ENCODE assay signal across 19 mouse cellular contexts in genomic region chr5:114024390-114024789, GRCm38 (mm10). TPM values are rescaled to one million over a fixed set of nuclear protein-coding genes. Genes with fewer than 3 reads are reported as not detected.
A peak's percentile ranks its signal among the peaks of the same experiment; 100 is the strongest.
DNase-seq lines count a peak whose midpoint lies in the region; ATAC-seq lines count a peak whose summit lies in the region.
"Had no signal": no experiment of that assay in that cellular context is flagged by ENCODE, and none has a peak within 500 bp of the region (broad histone marks: within the 10 kb centered on the region; RNA-seq: fewer than 3 reads in every experiment).

No protein-coding gene starts in this region.

- no peak overlapping the region for H3K4me3 ChIP-seq in midbrain, embryonic 16.5 days (ENCODE audit: low read depth, low read length)
- no peak overlapping the region for H3K4me3 ChIP-seq in midbrain, embryonic 14.5 days (replicated peaks; ENCODE audit: low read depth, low read length)
- H3K4me3 ChIP-seq in forebrain, embryonic 12.5 days (replicated peaks), result no peak overlapping the region
- no peak overlapping the region for H3K4me3 ChIP-seq in hindbrain, embryonic 13.5 days
- no peak overlapping the region for H3K4me3 ChIP-seq in neural tube, embryonic 15.5 days (replicated peaks)
- no peak overlapping the region for H3K4me3 ChIP-seq in heart, embryonic 11.5 days (ENCODE audit: low read depth, low read length)
- H3K4me3 ChIP-seq: limb, embryonic 13.5 days; liver, embryonic 15.5 days had no signal

- peak; percentile 15; the same call in 1 of the 2 replicates for ATAC-seq in midbrain, embryonic 16.5 days
- no peak for ATAC-seq in midbrain, embryonic 14.5 days (ENCODE audit: low FRiP score, low TSS enrichment)
- ATAC-seq in forebrain, embryonic 12.5 days (ENCODE audit: low FRiP score), result peak; percentile 17; the same call in 1 of the 2 replicates
- ATAC-seq in hindbrain, embryonic 13.5 days (ENCODE audit: low FRiP score), result no peak
- peak; percentile 14; the same call in 1 of the 2 replicates for ATAC-seq in neural tube, embryonic 15.5 days (ENCODE audit: low FRiP score)
- ATAC-seq in heart, embryonic 11.5 days (replicated peaks; ENCODE audit: insufficient number of reproducible peaks, low FRiP score, low TSS enrichment), result no peak

- no peak overlapping the region for H3K9ac ChIP-seq in midbrain, embryonic 16.5 days (ENCODE audit: low read depth, low read length)
- H3K9ac ChIP-seq in midbrain, embryonic 14.5 days (replicated peaks; ENCODE audit: low read length), result no peak overlapping the region
- H3K9ac ChIP-seq in forebrain, embryonic 12.5 days, result no peak overlapping the region
- H3K9ac ChIP-seq in hindbrain, embryonic 13.5 days, result no peak overlapping the region
- H3K9ac ChIP-seq in neural tube, embryonic 15.5 days (replicated peaks), result no peak overlapping the region
- no peak overlapping the region for H3K9ac ChIP-seq in heart, embryonic 11.5 days (ENCODE audit: low read depth, low read length)
- H3K9ac ChIP-seq: limb, embryonic 13.5 days; liver, embryonic 15.5 days had no signal

- WGBS in midbrain, embryonic 16.5 days, result 61% methylated on average over 6 of the region's 6 CpGs
- 60% methylated on average over 6 of the region's 6 CpGs for WGBS in midbrain, embryonic 14.5 days
- WGBS in forebrain, embryonic 12.5 days, result 62% methylated on average over 6 of the region's 6 CpGs
- 71% methylated on average over 6 of the region's 6 CpGs for WGBS in hindbrain, embryonic 13.5 days
- WGBS in neural tube, embryonic 15.5 days, result 64% methylated on average over 6 of the region's 6 CpGs
- WGBS in heart, embryonic 11.5 days (ENCODE audit: insufficient replicate concordance), result 51% methylated on average over 6 of the region's 6 CpGs

- peaks cover 6% of the 10 kb centered on the region for H3K4me1 ChIP-seq in midbrain, embryonic 16.5 days (ENCODE audit: control insufficient read depth, insufficient read depth, low read length)
- peaks cover 4% of the 10 kb centered on the region; the same call in 1 of the 2 replicates for H3K4me1 ChIP-seq in midbrain, embryonic 14.5 days (ENCODE audit: control insufficient read depth, insufficient read depth, low read length)
- H3K4me1 ChIP-seq in forebrain, embryonic 12.5 days, result 0 out of 2 replicates have a peak, but pooled peaks cover 4% of the 10 kb centered on the region
- peaks cover 9% of the 10 kb centered on the region for H3K4me1 ChIP-seq in hindbrain, embryonic 13.5 days (replicated peaks)
- H3K4me1 ChIP-seq in neural tube, embryonic 15.5 days, result peaks cover 11% of the 10 kb centered on the region
- H3K4me1 ChIP-seq in heart, embryonic 11.5 days (ENCODE audit: control insufficient read depth, insufficient read depth, low read length), result no peaks in the 10 kb centered on the region
- H3K4me1 ChIP-seq: limb, embryonic 13.5 days had no signal

- no peak for DNase-seq in midbrain, embryonic 14.5 days
- DNase-seq in cerebellum, adult 9-10 months, result no peak
- DNase-seq: adrenal gland, adult 2 months; cerebellum, adult 11 months; cerebellum, postnatal 25 days; heart, postnatal 4 days; kidney, adult 11 months; layer of hippocampus, adult 9-11 months; lung, postnatal 10 days; right cerebral cortex, postnatal 14 days; thymus, postnatal 14 days had no signal

- H3K27me3 ChIP-seq in midbrain, embryonic 16.5 days (ENCODE audit: control insufficient read depth, insufficient read depth, low read depth, low read length), result no peaks in the 10 kb centered on the region
- no peaks in the 10 kb centered on the region for H3K27me3 ChIP-seq in midbrain, embryonic 14.5 days (ENCODE audit: control insufficient read depth, insufficient read depth, low read length)
- H3K27me3 ChIP-seq in forebrain, embryonic 12.5 days, result no peaks in the 10 kb centered on the region
- H3K27me3 ChIP-seq in hindbrain, embryonic 13.5 days, result no peaks in the 10 kb centered on the region
- H3K27me3 ChIP-seq in neural tube, embryonic 15.5 days (replicated peaks), result no peaks in the 10 kb centered on the region
- H3K27me3 ChIP-seq in heart, embryonic 11.5 days (ENCODE audit: control insufficient read depth, insufficient read depth, low read length), result peaks cover 4% of the 10 kb centered on the region; the same call in 1 of the 2 replicates

- H3K36me3 ChIP-seq in midbrain, embryonic 16.5 days (ENCODE audit: control insufficient read depth, insufficient read depth, low read length), result peaks cover 3% of the 10 kb centered on the region; the same call in 1 of the 2 replicates
- H3K36me3 ChIP-seq in midbrain, embryonic 14.5 days (ENCODE audit: control insufficient read depth, insufficient read depth, low read length), result peaks cover 12% of the 10 kb centered on the region
- 0 out of 2 replicates have a peak, but pooled peaks cover 3% of the 10 kb centered on the region for H3K36me3 ChIP-seq in forebrain, embryonic 12.5 days (replicated peaks)
- H3K36me3 ChIP-seq in hindbrain, embryonic 13.5 days, result peaks cover 23% of the 10 kb centered on the region
- H3K36me3 ChIP-seq in neural tube, embryonic 15.5 days, result peaks cover 9% of the 10 kb centered on the region
- H3K36me3 ChIP-seq in heart, embryonic 11.5 days (ENCODE audit: control insufficient read depth, insufficient read depth, low read length), result no peaks in the 10 kb centered on the region
- H3K36me3 ChIP-seq: limb, embryonic 13.5 days; liver, embryonic 15.5 days had no signal

- H3K9me3 ChIP-seq in midbrain, embryonic 16.5 days (replicated peaks; ENCODE audit: control insufficient read depth, low read length, poor library complexity, severe bottlenecking), result no peaks in the 10 kb centered on the region
- H3K9me3 ChIP-seq in midbrain, embryonic 14.5 days (ENCODE audit: control insufficient read depth, low read length), result no peaks in the 10 kb centered on the region
- no peaks in the 10 kb centered on the region for H3K9me3 ChIP-seq in forebrain, embryonic 12.5 days
- H3K9me3 ChIP-seq in hindbrain, embryonic 13.5 days, result no peaks in the 10 kb centered on the region
- H3K9me3 ChIP-seq in neural tube, embryonic 15.5 days (replicated peaks), result no peaks in the 10 kb centered on the region
- H3K9me3 ChIP-seq in heart, embryonic 11.5 days (replicated peaks; ENCODE audit: control insufficient read depth, low read length), result no peaks in the 10 kb centered on the region
- H3K9me3 ChIP-seq: limb, embryonic 13.5 days; liver, embryonic 15.5 days had no signal

- no peak overlapping the region for H3K27ac ChIP-seq in midbrain, embryonic 16.5 days (ENCODE audit: low read length)
- H3K27ac ChIP-seq in midbrain, embryonic 14.5 days (replicated peaks; ENCODE audit: low read depth, low read length), result no peak overlapping the region
- no peak overlapping the region for H3K27ac ChIP-seq in forebrain, embryonic 12.5 days
- H3K27ac ChIP-seq in hindbrain, embryonic 13.5 days, result no peak overlapping the region
- no peak overlapping the region for H3K27ac ChIP-seq in neural tube, embryonic 15.5 days (replicated peaks)
- H3K27ac ChIP-seq in heart, embryonic 11.5 days (ENCODE audit: low read depth, low read length), result no peak overlapping the region
- H3K27ac ChIP-seq: limb, embryonic 13.5 days; liver, embryonic 15.5 days had no signal

- no peak overlapping the region for H3K4me2 ChIP-seq in midbrain, embryonic 16.5 days (ENCODE audit: low read length)
- no peak overlapping the region for H3K4me2 ChIP-seq in midbrain, embryonic 14.5 days (ENCODE audit: low read length)
- H3K4me2 ChIP-seq in forebrain, embryonic 12.5 days, result peak overlapping the region; percentile 17; the same call in 1 of the 2 replicates
- 0 out of 2 replicates have a peak overlapping the region, but pooled peaks have one; percentile 9 for H3K4me2 ChIP-seq in hindbrain, embryonic 13.5 days
- H3K4me2 ChIP-seq in neural tube, embryonic 15.5 days, result peak overlapping the region; percentile 37
- no peak overlapping the region for H3K4me2 ChIP-seq in heart, embryonic 11.5 days
- H3K4me2 ChIP-seq: limb, embryonic 13.5 days; liver, embryonic 15.5 days had no signal

RNA-seq across cellular contexts. Expression of gene Dao, which starts 20.9 kb away (rescaled TPM):
- polyA plus RNA-seq in midbrain, embryonic 16.5 days (2015; fragmentation: Nextera tagmentation; extraction: Ambion mirVana), result not detected in 2 replicates
- polyA plus RNA-seq in midbrain, embryonic 14.5 days (2014; fragmentation: Nextera tagmentation; extraction: Ambion mirVana), result not detected in 2 replicates
- polyA plus RNA-seq in forebrain, embryonic 12.5 days (2016; fragmentation: Nextera tagmentation; extraction: Ambion mirVana), result not detected in 2 replicates
- not detected in 2 replicates for polyA plus RNA-seq in hindbrain, embryonic 13.5 days (2015; fragmentation: Nextera tagmentation; extraction: Ambion mirVana)
- polyA plus RNA-seq in neural tube, embryonic 15.5 days (2015; fragmentation: Nextera tagmentation; extraction: Ambion mirVana), result 0.60 TPM in 1 of 2 replicates, not detected in the other
- polyA plus RNA-seq in heart, embryonic 11.5 days (2014; fragmentation: Nextera tagmentation; extraction: Ambion mirVana), result not detected in 2 replicates
- polyA plus RNA-seq: adrenal gland, adult 2 months; heart, embryonic 14.5 days; limb, embryonic 13.5 days; liver, embryonic 15.5 days had no signal

RNA-seq across cellular contexts. Expression of gene Ssh1, which starts 30.7 kb away (rescaled TPM):
- 9.4 and 13.7 TPM in 2 replicates for polyA plus RNA-seq in midbrain, embryonic 16.5 days (2015; fragmentation: Nextera tagmentation; extraction: Ambion mirVana)
- polyA plus RNA-seq in midbrain, embryonic 14.5 days (2014; fragmentation: Nextera tagmentation; extraction: Ambion mirVana), result 15.5 and 22.4 TPM in 2 replicates
- 19.0 and 19.9 TPM in 2 replicates for polyA plus RNA-seq in forebrain, embryonic 12.5 days (2016; fragmentation: Nextera tagmentation; extraction: Ambion mirVana)
- 15.0 and 18.7 TPM in 2 replicates for polyA plus RNA-seq in hindbrain, embryonic 13.5 days (2015; fragmentation: Nextera tagmentation; extraction: Ambion mirVana)
- 9.8 and 13.1 TPM in 2 replicates for polyA plus RNA-seq in neural tube, embryonic 15.5 days (2015; fragmentation: Nextera tagmentation; extraction: Ambion mirVana)
- polyA plus RNA-seq in heart, embryonic 11.5 days (2014; fragmentation: Nextera tagmentation; extraction: Ambion mirVana), result 18.2 and 35.8 TPM in 2 replicates

RNA-seq across cellular contexts. Expression of gene Usp30, which starts 40.9 kb away (rescaled TPM):
- 19.9 and 22.7 TPM in 2 replicates for polyA plus RNA-seq in midbrain, embryonic 16.5 days (2015; fragmentation: Nextera tagmentation; extraction: Ambion mirVana)
- 16.3 and 20.0 TPM in 2 replicates for polyA plus RNA-seq in midbrain, embryonic 14.5 days (2014; fragmentation: Nextera tagmentation; extraction: Ambion mirVana)
- polyA plus RNA-seq in forebrain, embryonic 12.5 days (2016; fragmentation: Nextera tagmentation; extraction: Ambion mirVana), result 15.8 and 16.9 TPM in 2 replicates
- 16.2 and 16.8 TPM in 2 replicates for polyA plus RNA-seq in hindbrain, embryonic 13.5 days (2015; fragmentation: Nextera tagmentation; extraction: Ambion mirVana)
- polyA plus RNA-seq in neural tube, embryonic 15.5 days (2015; fragmentation: Nextera tagmentation; extraction: Ambion mirVana), result 17.9 and 18.9 TPM in 2 replicates
- polyA plus RNA-seq in heart, embryonic 11.5 days (2014; fragmentation: Nextera tagmentation; extraction: Ambion mirVana), result 6.7 and 8.2 TPM in 2 replicates

Comparison
In these comparisons a context has a peak if more than half of its experiments do, and no peak if none do; other contexts are left out.
1. ATAC-seq: peak in midbrain, embryonic 16.5 days (single experiment), forebrain, embryonic 12.5 days (single experiment) and neural tube, embryonic 15.5 days (single experiment); none in midbrain, embryonic 14.5 days (single experiment), hindbrain, embryonic 13.5 days (single experiment) and heart, embryonic 11.5 days (single experiment).
2. H3K4me2 ChIP-seq: peak in forebrain, embryonic 12.5 days (single experiment), hindbrain, embryonic 13.5 days (single experiment) and neural tube, embryonic 15.5 days (single experiment); none in midbrain, embryonic 16.5 days (single experiment), midbrain, embryonic 14.5 days (single experiment) and heart, embryonic 11.5 days (single experiment).